Mouse (Mus musculus): ENCODE measurements around the gene Catsper1.

DNA sequence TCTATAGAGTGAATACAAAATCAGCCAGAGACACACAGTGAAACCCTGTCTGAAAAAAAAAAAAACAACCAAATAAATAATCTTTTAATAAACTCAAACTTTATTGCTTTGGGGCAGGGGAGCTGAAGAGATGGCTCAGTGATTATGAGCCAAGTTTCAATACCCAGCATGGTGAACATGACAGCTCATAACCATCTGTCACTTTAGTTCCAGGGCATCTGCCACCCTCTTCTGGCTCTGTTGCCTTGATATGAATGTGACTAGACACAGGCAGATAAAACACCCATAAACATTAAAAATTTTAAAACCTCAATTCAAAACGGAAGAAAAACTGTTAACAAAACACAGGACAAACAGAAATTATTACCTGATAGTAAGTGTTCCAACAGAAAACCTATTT is 41.9 kb downstream of the Catsper1 start:
- TF ChIP-seq GATA1 (IDR thresholded peaks at IDR 0.05; ENCODE audit: low read length) (no peak), TAL1 (IDR thresholded peaks at IDR 0.05; ENCODE audit: low read length) (no peak)
